Mouse (Mus musculus): Measurements from ENCODE around the gene Edc3. TPM values are rescaled to one million over a fixed set of nuclear protein-coding genes. Genes with fewer than 3 reads are reported as not detected.
A peak's percentile ranks its signal among the peaks of the same experiment; 100 is the strongest.

Edc3 gene
- polyA plus RNA-seq, 1 experiment from 2014 or later = 21.2 TPM

- H3K4me1 ChIP-seq (replicated peaks) = peaks cover 62% of the 10 kb centered on the region
- 90% methylated on average over 13 of the region's 13 CpGs for WGBS
- no peak for ATAC-seq (ENCODE audit: insufficient number of reproducible peaks, low FRiP score)
- peaks cover 49% of the 10 kb centered on the region for H3K36me3 ChIP-seq
- peak overlapping the region; percentile 96 for H3K4me2 ChIP-seq
- no peaks in the 10 kb centered on the region for H3K27me3 ChIP-seq (replicated peaks)
- peak overlapping the region; percentile 48; the same call in 1 of the 2 replicates for H3K9ac ChIP-seq
- H3K4me3 ChIP-seq = peak overlapping the region; percentile 87
- H3K27ac ChIP-seq (ENCODE audit: poor library complexity, severe bottlenecking) = 0 out of 2 replicates have a peak overlapping the region, but pooled peaks have one; percentile 9
- H3K9me3 ChIP-seq (replicated peaks) = no peaks in the 10 kb centered on the region
These were observed 53.5 kb downstream of the Edc3 start for GRCm38 (mm10) chr9:57761563-57762551.

GRCm38 (mm10) chr9:57762563-57762991 lies 54.2 kb downstream of the Edc3 start:
- peak overlapping the region; percentile 96 for H3K4me2 ChIP-seq
- no peak for ATAC-seq (ENCODE audit: insufficient number of reproducible peaks, low FRiP score)
- 51% methylated on average over 6 of the region's 6 CpGs for WGBS
- peaks cover 42% of the 10 kb centered on the region for H3K36me3 ChIP-seq
- peaks cover 69% of the 10 kb centered on the region for H3K4me1 ChIP-seq (replicated peaks)
- peak overlapping the region; percentile 87 for H3K4me3 ChIP-seq
- peak overlapping the region; percentile 9; the same call in 1 of the 2 replicates for H3K27ac ChIP-seq (ENCODE audit: poor library complexity, severe bottlenecking)
- H3K27me3 ChIP-seq (replicated peaks) = no peaks in the 10 kb centered on the region
- peak overlapping the region; percentile 48; the same call in 1 of the 2 replicates for H3K9ac ChIP-seq
- H3K9me3 ChIP-seq (replicated peaks) = no peaks in the 10 kb centered on the region

- Histone ChIP-seq H3K27me3 (replicated peaks) (no peaks in the 10 kb centered on the region), H3K36me3 (peaks cover 24% of the 10 kb centered on the region), H3K9ac (peak overlapping the region; percentile 93), H3K9me3 (replicated peaks) (no peaks in the 10 kb centered on the region), H3K27ac (ENCODE audit: poor library complexity, severe bottlenecking) (peak overlapping the region; percentile 98), H3K4me3 (peak overlapping the region; percentile 87), H3K4me2 (peak overlapping the region; percentile 96), H3K4me1 (replicated peaks) (peaks cover 63% of the 10 kb centered on the region)
- peak; percentile 52 for ATAC-seq (ENCODE audit: insufficient number of reproducible peaks, low FRiP score)
- under 1% methylated on average over 57 of the region's 57 CpGs for WGBS
These were observed 56.0 kb downstream of the Edc3 start for GRCm38 (mm10) chr9:57764147-57764973.

DNA sequence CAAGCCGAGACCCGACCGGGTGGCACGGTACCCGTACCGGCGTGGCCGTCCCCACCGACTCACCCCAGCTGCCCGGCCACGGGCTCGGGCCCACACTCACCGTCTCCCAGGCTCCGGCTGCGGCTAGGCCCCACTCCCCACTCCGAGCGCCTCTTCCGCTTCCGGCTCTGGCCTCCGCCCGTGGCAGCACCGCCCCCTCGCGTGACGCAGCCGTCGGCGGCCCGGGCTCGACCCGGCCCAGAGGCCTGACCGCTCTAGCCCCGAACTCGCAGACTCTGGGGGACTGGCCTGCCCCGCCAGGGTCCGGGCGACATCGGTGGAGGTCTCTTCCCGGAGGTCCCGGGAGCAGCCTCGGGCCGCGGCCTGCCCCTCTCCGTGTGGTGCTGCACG lies 56.6 kb downstream of the Edc3 start:
- Histone ChIP-seq H3K27ac (ENCODE audit: poor library complexity, severe bottlenecking) (peak overlapping the region; percentile 98), H3K36me3 (peaks cover 18% of the 10 kb centered on the region), H3K4me2 (peak overlapping the region; percentile 96), H3K4me3 (peak overlapping the region; percentile 87), H3K9me3 (replicated peaks) (no peaks in the 10 kb centered on the region), H3K27me3 (replicated peaks) (no peaks in the 10 kb centered on the region), H3K4me1 (replicated peaks) (peaks cover 64% of the 10 kb centered on the region), H3K9ac (peak overlapping the region; percentile 93)
- under 1% methylated on average over 45 of the region's 45 CpGs for WGBS
- peak; percentile 88 for ATAC-seq (ENCODE audit: insufficient number of reproducible peaks, low FRiP score)

DNA sequence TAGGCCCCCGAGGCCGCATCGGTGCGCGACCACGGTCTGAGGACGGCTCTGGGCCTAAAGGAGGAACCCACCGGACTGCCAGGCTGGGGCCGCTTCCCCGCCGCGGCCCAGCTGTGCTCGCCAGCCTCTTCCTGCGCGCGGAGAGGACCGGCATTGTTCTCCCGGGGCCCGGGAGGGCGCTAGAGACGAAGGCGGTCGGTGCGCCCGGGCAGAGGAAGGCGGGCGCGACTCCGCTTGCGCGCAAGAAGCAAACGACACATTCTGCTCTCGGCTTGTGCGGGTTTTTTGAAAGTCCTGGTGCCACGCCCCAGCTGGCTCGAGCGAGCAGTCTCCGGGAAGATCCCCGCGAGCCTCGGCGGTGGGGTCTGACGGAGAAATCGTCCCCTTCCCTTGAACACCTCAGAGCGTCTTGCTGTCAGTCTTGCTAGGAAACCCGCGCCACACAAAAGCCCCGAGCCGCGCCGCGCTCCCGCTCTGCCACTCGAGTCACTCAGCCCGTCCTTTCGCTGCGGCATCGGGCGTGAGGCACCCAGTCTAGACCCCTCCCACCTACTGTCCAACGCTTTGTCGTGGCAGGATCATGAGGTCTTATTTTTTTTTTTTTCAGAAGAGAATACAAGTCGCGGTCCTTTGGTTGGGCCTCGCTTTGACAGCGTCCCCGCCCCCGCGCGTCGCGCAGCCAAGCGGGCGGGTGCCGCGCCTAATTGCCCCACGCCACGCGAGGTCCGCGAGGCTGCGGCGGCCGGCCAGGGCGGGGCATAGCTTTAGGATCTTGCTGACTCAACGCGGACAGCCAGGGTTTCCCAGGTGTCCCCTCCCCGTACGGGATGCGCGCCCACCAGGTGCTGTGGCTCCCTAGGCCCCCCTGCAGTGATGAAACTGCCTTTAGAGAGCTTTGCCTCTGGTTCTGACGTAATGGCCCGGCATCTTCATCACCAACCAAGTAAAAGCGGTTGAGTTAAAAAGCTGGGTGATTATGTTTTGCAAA lies 57.3 kb downstream of the Edc3 start, which contains the start of gene Clk3:
Gene Clk3 (minus strand): TSS at position 497 of the 988 bp plus-strand sequence.
- Histone ChIP-seq H3K9ac (peak within 1 kb of the TSS; percentile 93), H3K36me3 (peaks cover 11% of the 10 kb centered on the region), H3K27ac (ENCODE audit: poor library complexity, severe bottlenecking) (peak within 1 kb of the TSS; percentile 98), H3K9me3 (replicated peaks) (no peaks in the 10 kb centered on the region), H3K4me2 (peak within 1 kb of the TSS; percentile 96), H3K4me3 (peak within 1 kb of the TSS; percentile 87), H3K27me3 (replicated peaks) (no peaks in the 10 kb centered on the region), H3K4me1 (replicated peaks) (peaks cover 68% of the 10 kb centered on the region)
- under 1% methylated on average over 93 of the region's 93 CpGs for WGBS
- ATAC-seq (ENCODE audit: insufficient number of reproducible peaks, low FRiP score) = peak; percentile 49

DNA sequence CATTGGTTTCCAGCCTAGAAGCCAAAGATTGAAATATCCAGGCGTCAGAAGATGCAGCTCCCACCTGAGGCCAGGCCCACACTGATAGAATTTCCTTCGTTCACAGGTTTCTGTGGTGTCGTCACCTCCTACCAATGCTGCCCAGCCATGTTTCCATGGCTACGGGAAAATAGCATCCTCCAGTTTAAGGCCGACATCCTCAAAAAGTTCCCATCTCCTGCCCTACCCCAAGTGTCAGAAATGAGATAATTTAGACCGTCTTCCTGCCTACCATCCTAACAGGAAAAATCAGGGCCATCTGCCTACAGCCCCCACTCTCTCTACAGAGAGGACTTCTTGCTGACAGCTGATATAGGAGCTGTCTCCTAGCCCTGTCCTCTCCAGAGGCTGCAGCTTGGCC lies 58.1 kb downstream of the Edc3 start:
- 33% methylated on average over 6 of the region's 6 CpGs for WGBS
- Histone ChIP-seq H3K27me3 (replicated peaks) (no peaks in the 10 kb centered on the region), H3K36me3 (peaks cover 4% of the 10 kb centered on the region), H3K9ac (peak overlapping the region; percentile 93), H3K27ac (ENCODE audit: poor library complexity, severe bottlenecking) (peak overlapping the region; percentile 98), H3K4me1 (replicated peaks) (peaks cover 70% of the 10 kb centered on the region), H3K9me3 (replicated peaks) (no peaks in the 10 kb centered on the region), H3K4me2 (peak overlapping the region; percentile 96), H3K4me3 (peak overlapping the region; percentile 87)
- ATAC-seq (ENCODE audit: insufficient number of reproducible peaks, low FRiP score) = no peak

DNA sequence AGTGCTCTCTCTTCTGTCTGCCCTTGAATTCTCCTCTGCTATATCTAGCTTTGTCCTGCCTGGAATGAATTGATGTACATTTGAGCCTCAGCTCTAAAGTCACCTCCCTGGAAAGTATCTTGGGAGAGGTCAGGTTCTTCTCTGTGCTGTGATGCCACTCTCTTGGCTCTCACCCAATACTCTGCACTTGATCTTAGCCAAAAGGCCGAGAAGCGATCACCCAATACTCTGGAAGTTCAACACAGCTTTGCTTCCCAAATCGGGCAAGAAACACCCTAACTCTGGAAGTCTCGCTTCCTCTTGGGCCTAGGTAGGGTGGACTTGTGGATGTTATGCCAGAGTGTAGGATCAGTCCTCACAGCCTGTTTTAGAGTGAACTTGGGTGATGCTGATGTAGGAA lies 58.9 kb downstream of the Edc3 start:
- Histone ChIP-seq H3K4me2 (peak overlapping the region; percentile 96), H3K36me3 (no peaks in the 10 kb centered on the region), H3K27ac (ENCODE audit: poor library complexity, severe bottlenecking) (peak overlapping the region; percentile 64), H3K4me1 (replicated peaks) (peaks cover 70% of the 10 kb centered on the region), H3K27me3 (replicated peaks) (no peaks in the 10 kb centered on the region), H3K9me3 (replicated peaks) (no peaks in the 10 kb centered on the region), H3K9ac (0 out of 2 replicates have a peak overlapping the region, but pooled peaks have one; percentile 9), H3K4me3 (no peak overlapping the region)
- 85% methylated on average over 4 of the region's 4 CpGs for WGBS
- ATAC-seq (ENCODE audit: insufficient number of reproducible peaks, low FRiP score) = no peak

DNA sequence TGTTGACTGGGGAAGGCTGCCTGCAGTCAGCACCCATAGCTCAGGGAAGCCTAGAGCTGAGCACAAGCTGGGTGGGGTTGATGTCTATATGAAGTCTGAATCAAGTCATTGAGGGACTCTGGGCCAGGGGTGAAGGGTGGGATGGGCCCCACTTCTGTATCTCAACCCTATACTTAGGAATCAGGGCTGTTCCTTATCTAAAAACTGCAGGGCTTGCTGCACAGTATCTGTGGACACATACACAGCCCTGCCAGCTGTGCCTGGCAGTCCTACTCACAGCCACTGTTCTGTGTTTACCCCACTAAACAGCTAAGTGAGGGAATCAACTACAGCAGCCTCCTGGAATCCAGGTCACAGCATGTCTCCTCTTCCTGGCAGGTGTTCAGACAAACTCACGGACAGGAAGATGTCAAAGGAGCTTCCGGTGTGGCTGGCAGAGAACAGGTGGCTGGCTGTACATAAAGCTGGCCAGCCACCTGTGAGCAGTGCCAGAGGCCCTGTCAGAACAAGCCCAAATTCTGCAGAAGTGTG lies 61.3 kb downstream of the Edc3 start:
- peak overlapping the region; percentile 27; the same call in 1 of the 2 replicates for H3K9ac ChIP-seq
- peak; percentile 68 for ATAC-seq (ENCODE audit: insufficient number of reproducible peaks, low FRiP score)
- 38% methylated on average over 2 of the region's 2 CpGs for WGBS

DNA sequence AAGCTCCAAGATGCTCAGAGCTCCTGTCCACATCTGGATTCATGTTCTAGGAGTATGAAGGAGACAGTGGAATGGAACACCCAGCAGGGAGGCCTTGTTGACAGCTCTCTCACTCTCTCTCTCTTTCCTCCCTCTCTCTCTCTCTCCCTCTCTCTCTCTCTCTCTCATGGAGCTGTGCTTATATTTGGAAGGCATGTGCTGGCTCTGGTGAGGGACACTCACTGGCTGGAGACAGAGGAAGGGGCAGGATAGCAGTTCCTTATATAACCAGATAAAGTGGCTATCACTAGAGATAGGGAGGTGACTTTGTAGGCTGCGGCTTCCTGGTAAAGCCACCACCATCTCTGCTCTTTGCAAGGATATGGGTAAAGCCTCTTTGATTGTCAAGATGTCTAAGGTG lies 61.9 kb downstream of the Edc3 start:
- Histone ChIP-seq H3K27ac (ENCODE audit: poor library complexity, severe bottlenecking) (peak overlapping the region; percentile 86), H3K4me3 (no peak overlapping the region), H3K9ac (0 out of 2 replicates have a peak overlapping the region, but pooled peaks have one; percentile 27), H3K4me2 (peak overlapping the region; percentile 0; the same call in 1 of the 2 replicates), H3K9me3 (replicated peaks) (no peaks in the 10 kb centered on the region), H3K4me1 (replicated peaks) (peaks cover 57% of the 10 kb centered on the region), H3K27me3 (replicated peaks) (no peaks in the 10 kb centered on the region), H3K36me3 (no peaks in the 10 kb centered on the region)
- ATAC-seq (ENCODE audit: insufficient number of reproducible peaks, low FRiP score) = peak; percentile 13; the same call in 1 of the 2 replicates
- 29% methylated on average over 1 of the region's 1 CpGs for WGBS

More for the DNA sequence above, 61.3 kb downstream of the Edc3 start:
- Histone ChIP-seq H3K27me3 (replicated peaks) (no peaks in the 10 kb centered on the region), H3K36me3 (no peaks in the 10 kb centered on the region), H3K4me2 (peak overlapping the region; percentile 0; the same call in 1 of the 2 replicates), H3K27ac (ENCODE audit: poor library complexity, severe bottlenecking) (peak overlapping the region; percentile 86), H3K4me1 (replicated peaks) (peaks cover 57% of the 10 kb centered on the region), H3K9me3 (replicated peaks) (no peaks in the 10 kb centered on the region), H3K4me3 (no peak overlapping the region)
